Mouse (Mus musculus): Measurements from ENCODE around the gene Gm884. TPM values are rescaled to one million over a fixed set of nuclear protein-coding genes. Genes with fewer than 3 reads are reported as not detected.

The Gm884 gene
- polyA plus RNA-seq (2015; fragmentation: Nextera tagmentation; extraction: Ambion mirVana), result not detected in 2 replicates

DNA sequence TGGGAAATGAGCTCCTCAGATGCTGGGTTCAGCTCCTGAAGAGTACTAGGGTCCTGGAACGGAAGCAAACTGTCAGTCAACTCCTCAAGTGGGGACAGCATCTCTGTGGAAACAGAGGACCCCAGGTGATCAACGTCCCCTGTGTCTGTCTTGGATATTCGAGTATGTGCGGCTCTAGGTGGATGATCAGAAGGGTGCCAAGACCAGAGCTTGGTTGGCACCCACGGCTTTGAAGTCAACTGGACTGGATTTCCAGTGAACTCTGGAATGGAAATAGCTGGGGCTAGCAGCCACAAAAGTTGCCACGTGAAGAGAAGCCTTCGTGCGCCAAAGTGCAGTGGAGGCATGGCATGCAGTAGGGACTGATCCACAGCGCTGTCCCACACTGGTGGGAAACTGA, at the start of gene Gm884:
Gene Gm884 (minus strand): TSS at position 101 of the 400 bp plus-strand sequence.

DNA sequence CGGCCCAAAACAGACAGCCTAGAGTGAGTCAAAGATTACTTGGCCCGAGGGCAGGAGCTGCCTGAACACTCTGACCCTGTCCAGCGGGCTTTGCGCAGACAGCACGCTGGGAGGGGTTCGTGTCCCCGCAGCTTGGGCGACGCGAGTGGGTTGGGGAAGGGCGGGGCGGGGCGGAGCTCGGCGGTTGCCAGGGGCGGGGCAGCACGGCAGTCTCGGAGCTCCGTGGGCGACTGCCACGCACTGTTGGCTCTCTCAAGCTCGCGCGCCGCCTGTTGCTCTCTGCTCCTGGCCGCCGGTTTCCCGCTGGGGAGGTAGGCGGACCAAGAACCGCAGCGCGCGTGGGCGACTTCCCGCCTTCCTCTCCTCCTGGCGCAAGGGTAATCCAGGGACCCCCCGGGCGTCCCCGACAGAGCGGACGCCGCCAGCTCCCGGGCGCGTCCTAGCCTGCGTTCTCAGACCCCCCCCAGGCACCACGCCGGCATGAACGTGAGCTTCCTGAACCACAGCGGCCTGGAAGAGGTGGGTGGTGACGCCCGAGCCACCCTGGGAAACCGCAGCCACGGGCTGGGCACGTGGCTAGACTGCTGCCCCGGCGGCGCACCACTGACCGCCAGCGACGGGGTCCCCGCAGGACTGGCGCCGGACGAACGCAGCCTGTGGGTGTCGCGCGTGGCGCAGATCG, 28.5 kb upstream of the Gm884 start, which contains the start of gene Rprml:
Gene Rprml (plus strand): TSS at position 270 of the 682 bp plus-strand sequence.

DNA sequence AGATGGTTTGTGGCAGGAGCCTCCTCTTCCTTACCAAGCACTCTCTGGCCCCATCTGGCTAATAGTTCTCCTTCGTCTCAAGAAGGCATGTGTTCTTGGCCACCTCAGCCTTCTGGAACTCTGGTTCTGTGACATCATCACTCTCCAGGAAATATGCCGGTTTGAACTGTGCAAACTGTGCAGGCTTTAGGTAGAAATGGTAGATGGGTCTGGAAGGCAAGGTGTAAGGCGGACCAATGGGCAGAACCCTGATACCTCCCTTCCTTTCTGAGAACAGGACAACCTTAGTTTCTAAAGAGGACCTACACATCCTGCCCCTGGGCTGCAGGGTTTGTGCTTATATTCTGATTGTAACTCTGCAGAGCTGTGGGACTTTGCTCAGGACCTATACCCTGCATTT, 17.9 kb upstream of the Gm884 start, which contains the start of gene Lyzl6:
Gene Lyzl6 (minus strand): TSS at position 101 of the 400 bp plus-strand sequence.

DNA sequence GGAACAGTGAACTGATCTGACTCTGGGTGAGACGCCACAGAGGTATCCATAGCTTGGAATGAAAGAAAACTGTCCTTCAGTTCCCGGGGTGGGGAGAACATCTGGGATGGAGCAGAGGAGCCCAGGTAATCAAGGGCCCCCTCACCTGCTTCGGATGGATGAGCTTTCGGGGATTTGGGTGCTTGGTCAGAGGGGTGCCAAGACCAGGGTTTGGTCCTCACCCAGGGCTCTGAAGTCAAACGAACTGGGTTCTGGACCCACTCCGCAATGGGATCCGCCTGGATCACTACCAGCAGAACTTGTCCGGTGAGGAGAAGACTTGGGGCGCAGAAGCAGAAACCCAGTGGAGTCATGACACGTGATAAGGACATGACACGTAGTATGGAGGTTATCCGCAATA, 116.4 kb downstream of the Gm884 start, which contains the start of gene Lrrc37a:
Gene Lrrc37a (minus strand): TSS at position 101 of the 400 bp plus-strand sequence.

Other genes with a start within 250 kb of the Gm884 start
- 4.5 and 5.6 TPM in 2 replicates for gene Plekhm1, start 208.5 kb downstream of the Gm884 start, polyA plus RNA-seq (2015; fragmentation: Nextera tagmentation; extraction: Ambion mirVana)
- not detected in 2 replicates for gene Lrrc37a, start 116.5 kb downstream of the Gm884 start, polyA plus RNA-seq (2015; fragmentation: Nextera tagmentation; extraction: Ambion mirVana)
- gene Lyzl6, start 17.8 kb upstream of the Gm884 start, polyA plus RNA-seq (2015; fragmentation: Nextera tagmentation; extraction: Ambion mirVana), result not detected in 2 replicates
- gene Rprml, start 28.4 kb upstream of the Gm884 start, polyA plus RNA-seq (2015; fragmentation: Nextera tagmentation; extraction: Ambion mirVana), result 4.8 and 4.9 TPM in 2 replicates
- 78.0 and 80.5 TPM in 2 replicates for gene Gosr2, start 76.8 kb upstream of the Gm884 start, polyA plus RNA-seq (2015; fragmentation: Nextera tagmentation; extraction: Ambion mirVana)
- gene Wnt9b, start 128.7 kb upstream of the Gm884 start, polyA plus RNA-seq (2015; fragmentation: Nextera tagmentation; extraction: Ambion mirVana), result 0.26 and 0.32 TPM in 2 replicates
- gene Wnt3, start 153.0 kb upstream of the Gm884 start, polyA plus RNA-seq (2015; fragmentation: Nextera tagmentation; extraction: Ambion mirVana), result 8.0 and 8.5 TPM in 2 replicates